Mouse (Mus musculus): ENCODE measurements around the gene Ppp1r14c.
"Not testable (repeated sequence)": the region's sequence is repeated elsewhere in the genome, so short reads cannot be mapped to it uniquely, and the experiment has no call there.

The Ppp1r14c gene

GRCm38 (mm10) chr10:3402284-3402683 is 36.4 kb downstream of the Ppp1r14c start:
- DNase-seq (ENCODE audit: low spot score in 2 of 2) = no peak

- no peak for DNase-seq (ENCODE audit: low spot score in 2 of 2)
Observed at GRCm38 (mm10) chr10:3403416-3404137, 37.7 kb downstream of the Ppp1r14c start.

GRCm38 (mm10) chr10:3404362-3404761 is 38.5 kb downstream of the Ppp1r14c start:
- no peak for DNase-seq (ENCODE audit: low spot score in 2 of 2)

- no peak for DNase-seq (ENCODE audit: low spot score in 2 of 2)
Observed at GRCm38 (mm10) chr10:3406280-3406679, 40.4 kb downstream of the Ppp1r14c start.

- DNase-seq (ENCODE audit: low spot score in 2 of 2) = no peak
Observed at GRCm38 (mm10) chr10:3408036-3408661, 42.3 kb downstream of the Ppp1r14c start.

- no peak for DNase-seq (ENCODE audit: low spot score in 2 of 2)
Observed at GRCm38 (mm10) chr10:3408699-3409098, 42.8 kb downstream of the Ppp1r14c start.

- no peak for DNase-seq (ENCODE audit: low spot score in 2 of 2)
Observed at GRCm38 (mm10) chr10:3411222-3411621, 45.4 kb downstream of the Ppp1r14c start.

GRCm38 (mm10) chr10:3411639-3412038 is 45.8 kb downstream of the Ppp1r14c start:
- DNase-seq (ENCODE audit: low spot score in 2 of 2) = no peak

GRCm38 (mm10) chr10:3414813-3415212 is 49.0 kb downstream of the Ppp1r14c start:
- no peak for DNase-seq (ENCODE audit: low spot score in 2 of 2)

- DNase-seq (ENCODE audit: low spot score in 2 of 2) = no peak
Observed at GRCm38 (mm10) chr10:3416565-3416964, 50.7 kb downstream of the Ppp1r14c start.

GRCm38 (mm10) chr10:3417408-3417807 is 51.6 kb downstream of the Ppp1r14c start:
- no peak for DNase-seq (ENCODE audit: low spot score in 2 of 2)

- DNase-seq (ENCODE audit: low spot score in 2 of 2) = no peak
Observed at GRCm38 (mm10) chr10:3424016-3424415, 58.2 kb downstream of the Ppp1r14c start.

GRCm38 (mm10) chr10:3427689-3428399 is 62.0 kb downstream of the Ppp1r14c start:
- no peak for DNase-seq (ENCODE audit: low spot score in 2 of 2)

- DNase-seq (ENCODE audit: low spot score in 2 of 2) = no peak
Observed at GRCm38 (mm10) chr10:3434848-3435474, 69.1 kb downstream of the Ppp1r14c start.

- no peak for DNase-seq (ENCODE audit: low spot score in 2 of 2)
Observed at GRCm38 (mm10) chr10:3440722-3441471, 75.0 kb downstream of the Ppp1r14c start.

GRCm38 (mm10) chr10:3446748-3447147 is 80.9 kb downstream of the Ppp1r14c start:
- DNase-seq (ENCODE audit: low spot score in 2 of 2) = not testable (repeated sequence)

GRCm38 (mm10) chr10:3448699-3449098 is 82.8 kb downstream of the Ppp1r14c start:
- no peak for DNase-seq (ENCODE audit: low spot score in 2 of 2)

GRCm38 (mm10) chr10:3451930-3452329 is 86.1 kb downstream of the Ppp1r14c start:
- DNase-seq (ENCODE audit: low spot score in 2 of 2) = no peak

GRCm38 (mm10) chr10:3452822-3453475 is 87.1 kb downstream of the Ppp1r14c start:
- DNase-seq (ENCODE audit: low spot score in 2 of 2) = no peak

GRCm38 (mm10) chr10:3458686-3459085 is 92.8 kb downstream of the Ppp1r14c start:
- DNase-seq (ENCODE audit: low spot score in 2 of 2) = no peak

GRCm38 (mm10) chr10:3460841-3461240 is 95.0 kb downstream of the Ppp1r14c start:
- no peak for DNase-seq (ENCODE audit: low spot score in 2 of 2)
